Mouse (Mus musculus): ENCODE measurements around the gene Cnot10.

Cnot10 gene

DNA sequence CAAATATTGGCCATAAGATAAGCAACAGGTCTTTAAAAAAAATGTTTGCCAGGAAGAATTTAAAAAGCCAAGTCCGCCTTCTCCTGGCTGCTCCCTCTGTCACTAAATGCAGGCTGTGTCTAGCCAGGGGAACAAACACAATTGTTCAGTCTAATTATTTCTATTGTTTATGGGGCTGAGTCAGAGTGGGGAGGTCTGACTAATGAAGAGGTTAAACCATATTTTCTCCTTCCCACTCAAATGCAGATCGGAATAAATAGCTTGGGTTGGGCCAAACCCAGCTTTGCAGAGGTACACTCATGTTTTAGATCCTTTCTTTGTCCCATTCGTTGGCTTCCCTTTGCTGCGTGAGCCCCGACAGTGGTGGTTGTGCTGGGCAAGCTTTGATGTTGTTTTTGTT is 9.4 kb upstream of the Cnot10 start:
- DNase-seq (ENCODE audit: low spot score), result no peak

- peak; percentile 68 for DNase-seq (ENCODE audit: low spot score)
These were observed 8.5 kb upstream of the Cnot10 start for GRCm38 (mm10) chr9:114648472-114648871.

DNA sequence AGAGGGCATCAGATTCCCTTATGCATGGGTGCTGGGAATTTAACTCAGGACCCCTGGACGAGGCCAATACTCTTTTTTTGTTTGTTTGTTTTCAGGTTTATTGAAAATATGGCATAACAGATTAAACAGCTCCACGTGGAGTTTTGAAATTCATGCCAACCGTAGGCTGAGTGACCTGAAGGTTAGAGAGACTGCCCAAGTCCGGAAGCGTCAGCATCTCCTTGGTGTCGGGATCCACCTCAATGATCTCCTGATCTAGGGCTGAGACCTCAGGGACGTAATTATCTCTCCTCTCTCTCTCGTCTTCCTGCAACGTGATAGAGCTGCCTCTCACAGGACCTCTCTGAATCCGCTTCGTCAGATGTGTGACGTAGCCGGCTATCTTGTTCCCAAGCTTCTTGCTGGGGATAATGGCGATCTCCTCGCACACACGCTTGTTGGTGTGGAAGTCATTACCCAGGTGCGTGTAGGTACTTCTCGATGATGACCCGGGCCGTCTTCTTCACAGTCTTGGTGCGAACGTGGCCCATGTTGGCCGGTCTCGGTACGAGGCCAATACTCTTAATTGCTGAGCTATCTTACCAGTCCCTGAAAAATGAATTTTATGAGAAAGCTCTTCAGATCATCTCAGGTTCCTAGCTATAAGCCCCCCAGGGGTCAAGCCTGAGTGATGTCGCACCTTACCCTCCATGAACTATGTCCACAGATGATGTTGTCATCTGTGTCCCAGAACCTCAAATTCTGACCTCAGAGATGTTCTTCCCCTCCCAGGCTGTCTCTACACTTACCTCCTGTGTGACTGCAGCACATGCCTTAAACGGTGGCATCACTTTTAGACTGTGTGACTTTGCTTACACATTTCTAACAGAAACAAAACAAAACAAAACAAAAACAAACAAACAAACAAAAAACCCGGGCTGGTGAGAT is 7.8 kb upstream of the Cnot10 start:
- DNase-seq (ENCODE audit: low spot score), result peak; percentile 54

GRCm38 (mm10) chr9:114646556-114647505 is 6.8 kb upstream of the Cnot10 start:
- no peak for DNase-seq (ENCODE audit: low spot score)

DNA sequence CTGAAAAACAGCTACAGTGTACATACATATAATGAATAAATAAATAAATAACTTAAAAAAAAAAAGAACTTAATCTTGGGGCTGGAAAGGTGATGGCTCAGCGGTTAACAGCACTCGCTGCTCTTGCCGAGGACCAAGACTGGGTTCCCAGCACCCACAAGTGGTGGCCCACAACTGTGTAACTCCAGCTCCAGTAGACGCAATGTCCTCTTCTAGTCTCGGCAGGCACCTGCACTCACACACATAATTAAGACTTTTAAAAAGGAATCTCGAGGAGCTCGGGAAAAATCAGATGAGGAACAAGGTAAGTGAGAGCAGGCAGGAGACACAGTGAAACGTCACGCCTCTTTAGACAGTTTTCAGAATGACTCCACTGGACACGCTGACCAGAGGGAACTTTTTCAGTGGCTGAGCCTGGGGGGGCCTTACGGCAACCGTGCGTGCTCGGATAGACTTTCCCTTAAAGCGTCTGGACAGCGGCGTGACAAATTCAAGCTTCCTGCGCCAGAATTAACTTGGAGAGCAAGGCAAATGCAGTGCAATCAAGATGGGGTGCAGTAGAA is 717 bp downstream of the Cnot10 start:
- DNase-seq (ENCODE audit: low spot score), result peak; percentile 39

DNA sequence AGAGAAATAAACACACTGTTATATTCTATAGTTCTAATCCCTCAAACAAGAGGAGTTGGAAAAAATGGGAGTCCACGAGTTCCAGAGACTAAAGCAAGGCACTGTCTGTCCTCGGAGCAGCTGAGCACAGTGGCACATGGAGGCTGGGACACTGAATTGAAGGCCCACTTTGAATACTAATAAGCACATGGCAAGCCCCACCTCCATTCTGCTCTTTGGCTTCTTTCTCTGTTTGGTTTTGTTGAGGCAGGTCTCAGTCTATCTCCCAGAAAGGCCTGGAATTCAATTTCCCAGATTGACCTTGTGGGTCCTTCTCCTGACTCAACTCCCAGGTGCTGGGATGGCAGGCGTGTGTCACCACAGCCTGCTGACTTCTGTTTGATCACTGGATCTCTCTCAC is 3.2 kb downstream of the Cnot10 start:
- DNase-seq (ENCODE audit: low spot score), result no peak

- no peak for DNase-seq (ENCODE audit: low spot score)
These were observed 3.8 kb downstream of the Cnot10 start for GRCm38 (mm10) chr9:114636150-114636549.

- no peak for DNase-seq (ENCODE audit: low spot score)
These were observed 7.7 kb downstream of the Cnot10 start for GRCm38 (mm10) chr9:114632331-114632730.

DNA sequence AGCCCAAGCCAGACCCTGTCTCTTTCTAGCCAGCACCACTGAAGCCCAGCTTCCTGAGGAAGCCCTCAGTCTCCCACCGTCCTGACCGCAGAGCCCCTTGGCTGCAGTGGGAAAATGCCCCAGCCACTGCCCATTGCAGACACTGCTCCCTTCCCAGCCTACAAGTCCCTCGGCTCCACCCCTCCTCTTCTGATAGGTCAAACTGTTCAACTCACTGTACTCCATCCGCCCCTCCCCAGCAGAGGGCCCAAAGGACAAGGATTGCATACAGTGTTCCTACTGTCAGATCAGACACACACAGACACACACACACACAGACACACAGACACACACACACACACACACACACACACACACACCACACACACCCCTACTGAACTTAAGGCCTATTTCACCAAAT is 13.3 kb downstream of the Cnot10 start:
- no peak for DNase-seq (ENCODE audit: low spot score)

GRCm38 (mm10) chr9:114624178-114624577 is 15.8 kb downstream of the Cnot10 start:
- no peak for DNase-seq (ENCODE audit: low spot score)

DNA sequence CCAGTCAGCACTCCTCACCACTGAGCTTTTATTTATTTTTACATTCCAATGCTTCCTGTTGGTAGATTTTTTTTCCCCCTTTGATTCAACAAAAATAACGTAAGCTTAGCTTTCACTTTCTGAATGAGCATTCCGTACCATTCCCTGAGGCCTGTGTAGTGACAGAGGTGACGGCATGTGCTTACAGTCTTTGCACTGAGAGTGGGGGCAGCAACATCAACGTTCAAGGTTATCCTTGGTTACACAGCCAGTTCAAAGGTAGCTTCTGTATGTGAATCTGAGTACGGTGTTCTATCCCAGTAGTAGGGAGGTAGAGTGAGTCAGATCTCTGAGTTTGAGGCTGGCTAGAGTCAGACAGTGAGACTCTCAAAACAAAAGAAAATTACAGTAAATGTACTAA is 18.8 kb downstream of the Cnot10 start:
- DNase-seq (ENCODE audit: low spot score), result no peak

GRCm38 (mm10) chr9:114614176-114614953 is 25.6 kb downstream of the Cnot10 start:
- DNase-seq (ENCODE audit: low spot score), result peak; percentile 25

DNA sequence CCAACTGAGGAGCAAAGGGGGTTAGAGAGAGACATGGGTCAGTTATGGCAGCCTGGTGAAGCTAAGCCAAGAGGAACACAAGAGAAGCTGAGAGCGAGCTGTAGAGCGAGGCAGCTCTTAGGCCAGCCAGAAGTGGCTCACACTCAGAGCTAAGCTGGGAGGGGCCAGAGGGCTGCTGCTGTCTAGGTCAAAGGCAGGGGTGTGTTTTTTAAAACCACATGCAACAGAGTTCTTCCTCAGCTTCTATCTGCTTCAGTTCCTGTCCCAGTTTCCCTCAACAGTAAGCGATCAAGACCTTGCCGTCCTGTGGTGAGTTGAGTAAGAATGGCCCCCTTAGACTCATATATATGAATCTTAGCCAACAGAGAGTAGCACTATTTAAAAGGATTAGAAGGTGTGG is 27.0 kb downstream of the Cnot10 start:
- DNase-seq (ENCODE audit: low spot score), result no peak

DNA sequence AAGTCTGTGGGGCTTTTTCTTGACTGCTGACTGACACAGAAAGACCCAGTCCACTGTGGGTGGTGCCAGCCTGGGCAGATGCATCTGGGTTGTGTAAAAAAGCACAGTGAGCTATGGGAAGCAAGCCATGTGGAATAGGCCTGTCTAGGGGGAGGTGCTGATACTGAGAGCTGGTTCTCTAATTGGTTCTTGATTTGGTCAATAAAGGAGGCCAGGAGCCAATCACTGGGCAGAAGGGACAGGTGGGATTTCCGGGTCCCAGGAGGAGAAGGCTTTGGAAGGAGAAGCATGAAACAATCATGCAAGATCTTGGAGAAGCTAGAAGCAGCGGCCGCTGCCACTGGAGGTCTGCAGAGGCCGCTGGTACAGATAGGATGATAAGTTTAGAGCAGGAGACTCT is 27.4 kb downstream of the Cnot10 start:
- DNase-seq (ENCODE audit: low spot score), result no peak

- DNase-seq (ENCODE audit: low spot score), result no peak
These were observed 29.7 kb downstream of the Cnot10 start for GRCm38 (mm10) chr9:114610266-114610665.

GRCm38 (mm10) chr9:114603876-114604540 is 36.0 kb downstream of the Cnot10 start:
- DNase-seq (ENCODE audit: low spot score), result no peak

- DNase-seq (ENCODE audit: low spot score), result no peak
These were observed 38.9 kb downstream of the Cnot10 start for GRCm38 (mm10) chr9:114601096-114601495.

DNA sequence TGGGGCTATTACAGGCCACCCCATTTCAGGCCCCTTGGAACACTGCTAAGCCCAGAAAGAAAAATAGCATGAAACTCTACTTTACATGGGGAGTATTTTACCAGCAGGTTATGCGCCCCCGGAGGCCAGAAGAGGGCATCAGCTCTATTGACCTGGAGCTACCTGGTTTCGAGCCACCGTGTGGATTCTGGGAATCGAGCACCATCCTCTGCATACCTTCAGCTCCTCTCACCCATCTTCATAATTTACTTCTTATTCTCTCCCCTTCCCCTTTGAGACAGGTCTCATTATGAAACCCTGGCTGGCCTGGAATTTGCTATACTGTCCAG is 55.0 kb downstream of the Cnot10 start:
- peak; percentile 15 for DNase-seq (ENCODE audit: low spot score)

DNA sequence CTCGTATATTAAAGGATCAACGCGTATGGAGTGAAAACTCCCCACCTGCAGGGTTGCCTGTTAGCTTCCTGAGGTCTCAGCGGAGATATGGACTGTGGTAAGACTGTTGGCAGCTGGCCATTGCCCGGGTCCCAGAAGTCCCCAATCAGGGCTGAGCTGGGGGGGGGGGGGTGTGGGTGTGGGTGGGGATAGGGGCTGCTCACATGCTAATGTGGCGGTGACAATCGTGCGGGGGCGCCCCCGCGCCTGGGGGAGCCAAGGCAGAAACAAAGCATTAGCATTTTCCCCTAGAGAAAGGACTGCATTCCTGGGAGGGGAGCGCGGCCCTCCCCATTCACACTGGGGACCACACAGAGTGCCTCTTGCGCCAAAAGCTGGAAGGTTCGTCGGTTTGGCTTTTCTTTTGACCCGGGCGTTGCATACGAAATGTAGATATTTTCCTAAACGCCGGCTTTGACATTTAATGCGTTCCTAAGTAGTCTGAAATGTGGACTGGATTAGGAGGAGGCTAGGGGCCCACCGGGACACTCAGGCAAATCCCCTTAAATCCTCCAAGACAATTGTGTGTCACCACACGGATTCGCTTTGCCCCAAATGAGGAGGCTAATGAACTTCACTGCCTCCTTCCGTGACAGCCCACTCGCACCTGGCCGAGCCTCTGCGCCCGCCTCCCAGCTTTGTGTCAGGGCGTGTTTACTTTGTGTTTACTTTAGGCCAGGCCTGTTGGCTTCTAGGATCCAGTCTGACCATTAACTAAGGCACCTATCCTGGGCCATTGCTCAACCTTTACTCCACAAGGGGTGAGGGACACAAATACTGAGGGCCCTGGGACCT is 55.6 kb downstream of the Cnot10 start:
- no peak for DNase-seq (ENCODE audit: low spot score)

GRCm38 (mm10) chr9:114583812-114584182 is 56.2 kb downstream of the Cnot10 start:
- peak; percentile 77 for DNase-seq (ENCODE audit: low spot score)
